Mouse (Mus musculus) bone marrow macrophage, adult 2 months (primary cell): ENCODE measurements around the gene Stat3.

Source experiments
- CTCF ChIP-seq: IDR thresholded peaks from 2 replicates; pipeline ENCODE4 v1.5.1; 2012; ENCODE audit warnings: low read depth, mild to moderate bottlenecking, low read length, moderate library complexity
- POLR2A ChIP-seq: IDR thresholded peaks from 2 replicates; pipeline ENCODE4 v1.6.1; 2012; ENCODE audit warnings: mild to moderate bottlenecking, low read depth, low read length, borderline replicate concordance

DNA sequence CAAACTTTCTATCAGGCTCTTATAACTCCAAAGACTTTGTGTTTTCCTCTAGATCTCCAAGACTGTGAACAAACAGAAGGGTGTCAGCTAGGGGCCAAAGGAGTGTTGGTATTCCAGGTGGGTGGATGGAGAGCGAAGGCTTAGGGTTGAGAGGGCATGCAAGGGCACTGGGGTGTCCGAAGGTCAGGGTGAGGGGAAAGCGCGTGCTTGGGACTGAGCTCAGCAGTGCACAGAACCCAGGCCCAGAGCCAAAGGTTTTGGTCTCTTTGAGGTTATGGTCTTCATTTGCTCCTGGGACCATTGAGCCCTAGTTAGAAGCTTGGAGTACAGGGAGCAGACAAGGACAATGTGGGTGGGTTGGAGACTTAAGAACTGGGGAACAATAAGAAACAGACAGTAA lies 84.2 kb downstream of the Stat3 start:
- TF ChIP-seq POLR2A (no peak), CTCF (no peak)
